Mouse (Mus musculus) heart, embryonic 14.5 days (tissue): ENCODE measurements around the gene Gm10964. TPM values are rescaled to one million over a fixed set of nuclear protein-coding genes. Genes with fewer than 3 reads are reported as not detected.
A peak's percentile ranks its signal among the peaks of the same experiment; 100 is the strongest.

Source experiments
- ATAC-seq: fragments of 200-750 bp; cut with Nextera tagmentation; 2 replicates; pipeline ENCODE4 v1.8.0; 2017; ENCODE audit warnings: low read depth, moderate TSS enrichment; ENCODE audit not compliant: insufficient number of reproducible peaks, insufficient read depth, low FRiP score
- H3K27ac ChIP-seq, 2 experiments: fragments of 200-500 bp in 1 of 2; fragments of 300-500 bp in 1 of 2; sonication (generic) in 1 of 2; replicated peaks in 1 of 2; 2 replicates each; pipeline ENCODE4 v1.5.1; 2012 to 2014; ENCODE audit warnings: low read depth in 2 of 2, low read length in 2 of 2, control low read depth in 1 of 2, mild to moderate bottlenecking in 1 of 2, mixed read lengths in 1 of 2; ENCODE audit not compliant: control insufficient read depth in 1 of 2, insufficient read depth in 1 of 2
- H3K27me3 ChIP-seq: fragments of 300-500 bp; sonication (generic); 2 replicates; pipeline ENCODE4 v1.6.1; 2014; ENCODE audit warnings: mild to moderate bottlenecking, low read length, control low read depth; ENCODE audit not compliant: control insufficient read depth, insufficient read depth
- H3K36me3 ChIP-seq: fragments of 300-500 bp; sonication (generic); 2 replicates; pipeline ENCODE4 v1.6.1; 2014; ENCODE audit warnings: mild to moderate bottlenecking, control low read depth, low read length, mixed read lengths; ENCODE audit not compliant: control insufficient read depth, insufficient read depth
- H3K4me1 ChIP-seq, 2 experiments: fragments of 200-500 bp in 1 of 2; fragments of 300-500 bp in 1 of 2; sonication (generic) in 1 of 2; 2 replicates each; pipeline ENCODE4 v1.6.1; 2012 to 2014; ENCODE audit warnings: low read length in 2 of 2, control low read depth in 1 of 2, mixed read lengths in 1 of 2; ENCODE audit not compliant: control insufficient read depth in 2 of 2, insufficient read depth in 2 of 2
- H3K4me2 ChIP-seq: fragments of 300-500 bp; sonication (generic); 2 replicates; pipeline ENCODE4 v1.6.1; 2014; ENCODE audit warnings: mild to moderate bottlenecking, low read length
- H3K4me3 ChIP-seq, 2 experiments: fragments of 200-500 bp in 1 of 2; fragments of 300-500 bp in 1 of 2; sonication (generic) in 1 of 2; 2 replicates each; pipeline ENCODE4 v1.5.1; 2012 to 2014; ENCODE audit warnings: low read length in 2 of 2, mild to moderate bottlenecking in 2 of 2, control low read depth in 1 of 2, low read depth in 1 of 2, moderate library complexity in 1 of 2; ENCODE audit not compliant: control insufficient read depth in 1 of 2, insufficient read depth in 1 of 2
- H3K9ac ChIP-seq: fragments of 300-500 bp; sonication (generic); 2 replicates; pipeline ENCODE4 v1.6.1; 2014; ENCODE audit warnings: mild to moderate bottlenecking, low read length
- H3K9me3 ChIP-seq: fragments of 300-500 bp; sonication (generic); 2 replicates; pipeline ENCODE4 v1.6.1; 2016; ENCODE audit warnings: low read length, control low read depth; ENCODE audit not compliant: control insufficient read depth
- WGBS: fragments of 180-500 bp; shearing (Covaris S2); extraction: QIAGEN DNeasy Blood & Tissue Kit; methylation state at CpG from one replicate; pipeline ENCODE4 v1.1.7; 2014; 5-methylcytosine and 5-hydroxymethylcytosine counted together
- polyA plus RNA-seq: library from polyadenylated mRNA; unstranded; fragments of >200 nt; fragmentation: Nextera tagmentation; extraction: Ambion mirVana; gene quantifications from 2 replicates; pipeline ENCODE4 v1.2.1, GENCODE M21; 2014

Gm10964 gene
- polyA plus RNA-seq, 1 experiment from 2014 or later, result not detected

- Histone ChIP-seq H3K36me3 (no peaks in the 10 kb centered on the region), H3K4me1 (peaks cover 0 to 1% of the 10 kb centered on the region in 2 experiments; a peak in 2 of 4 replicates), H3K9me3 (no peaks in the 10 kb centered on the region), H3K27me3 (no peaks in the 10 kb centered on the region), H3K9ac (no peak overlapping the region), H3K4me2 (no peak overlapping the region), H3K4me3 (no peak overlapping the region), H3K27ac (no peak overlapping the region)
- ATAC-seq, result no peak
- 39% methylated on average over 2 of the region's 2 CpGs for WGBS
Observed at GRCm38 (mm10) chr3:103727813-103728326, 11.3 kb upstream of the Gm10964 start.

- WGBS, result 72% methylated on average over 9 of the region's 9 CpGs
- no peak for ATAC-seq
- Histone ChIP-seq H3K27me3 (no peaks in the 10 kb centered on the region), H3K9ac (no peak overlapping the region), H3K4me2 (no peak overlapping the region), H3K27ac (no peak overlapping the region), H3K4me1 (peaks cover 10 to 15% of the 10 kb centered on the region in 2 experiments), H3K36me3 (no peaks in the 10 kb centered on the region), H3K9me3 (no peaks in the 10 kb centered on the region), H3K4me3 (no peak overlapping the region)
Observed at GRCm38 (mm10) chr3:103729850-103730249, 9.3 kb upstream of the Gm10964 start.

GRCm38 (mm10) chr3:103732116-103732515 lies 7.0 kb upstream of the Gm10964 start:
- no peaks in the 10 kb centered on the region for H3K9me3 ChIP-seq
- H3K4me3 ChIP-seq, result no peak overlapping the region
- peaks cover 33 to 38% of the 10 kb centered on the region in 2 experiments for H3K4me1 ChIP-seq
- whole genome bisulfite sequencing, result 95% methylated on average over 3 of the region's 3 CpGs
- no peak overlapping the region for H3K4me2 ChIP-seq
- H3K9ac ChIP-seq, result no peak overlapping the region
- H3K27me3 ChIP-seq, result no peaks in the 10 kb centered on the region
- no peaks in the 10 kb centered on the region for H3K36me3 ChIP-seq
- H3K27ac ChIP-seq, result no peak overlapping the region
- ATAC-seq, result no peak

GRCm38 (mm10) chr3:103733176-103733575 lies 6.0 kb upstream of the Gm10964 start:
- no peak for ATAC-seq
- H3K36me3 ChIP-seq, result no peaks in the 10 kb centered on the region
- 53% methylated on average over 2 of the region's 2 CpGs for WGBS
- no peak overlapping the region for H3K27ac ChIP-seq
- no peaks in the 10 kb centered on the region for H3K27me3 ChIP-seq
- H3K9me3 ChIP-seq, result no peaks in the 10 kb centered on the region
- H3K4me3 ChIP-seq, result no peak overlapping the region
- no peak overlapping the region for H3K4me2 ChIP-seq
- no peak overlapping the region for H3K9ac ChIP-seq
- H3K4me1 ChIP-seq, result peaks cover 40 to 46% of the 10 kb centered on the region in 2 experiments

GRCm38 (mm10) chr3:103733799-103734695 lies 5.1 kb upstream of the Gm10964 start:
- H3K9ac ChIP-seq, result peak overlapping the region; percentile 42; the same call in 1 of the 2 replicates
- H3K4me3 ChIP-seq, result no peak overlapping the region
- 45% methylated on average over 19 of the region's 19 CpGs for WGBS

GRCm38 (mm10) chr3:103734696-103735519 lies 4.3 kb upstream of the Gm10964 start:
- H3K27me3 ChIP-seq, result no peaks in the 10 kb centered on the region
- no peaks in the 10 kb centered on the region for H3K9me3 ChIP-seq
- WGBS, result 14% methylated on average over 11 of the region's 11 CpGs
- H3K36me3 ChIP-seq, result no peaks in the 10 kb centered on the region
- H3K27ac ChIP-seq, result peak overlapping the region; percentile 72 to 85
- peaks cover 46% of the 10 kb centered on the region in 2 experiments for H3K4me1 ChIP-seq
- peak overlapping the region; percentile 68 for H3K4me2 ChIP-seq
- no peak overlapping the region for H3K4me3 ChIP-seq
- no peak for ATAC-seq
- H3K9ac ChIP-seq, result peak overlapping the region; percentile 42; the same call in 1 of the 2 replicates

More at GRCm38 (mm10) chr3:103733799-103734695, 5.1 kb upstream of the Gm10964 start:
- Histone ChIP-seq H3K4me2 (peak overlapping the region; percentile 68), H3K4me1 (peaks cover 46% of the 10 kb centered on the region in 2 experiments), H3K27me3 (no peaks in the 10 kb centered on the region), H3K27ac (no peak overlapping the region), H3K36me3 (no peaks in the 10 kb centered on the region), H3K9me3 (no peaks in the 10 kb centered on the region)
- ATAC-seq, result no peak
